Mouse (Mus musculus) adrenal gland, postnatal 36 days (tissue): ENCODE measurements around the gene Plekhg5. TPM values are rescaled to one million over a fixed set of nuclear protein-coding genes. Genes with fewer than 3 reads are reported as not detected.

Experiments
- DNase-seq, 2 experiments: peaks; one replicate each; pipeline ENCODE4 v3.0.0; 2021; ENCODE audit warnings: mixed read lengths in 1 of 2
- total RNA-seq, 2 experiments: library from RNA; stranded (reverse); gene quantifications; 2 replicates each; pipeline ENCODE4 v1.2.3; 2021

Gene Plekhg5
- total RNA-seq, 2 experiments from 2014 or later = 10.0 to 13.5 TPM

- no peak for DNase-seq
These were observed 1.6 kb upstream of the Plekhg5 start for GRCm38 (mm10) chr4:152070494-152071396.

- DNase-seq = peak in 1 of 2 experiments; percentile 32
These were observed 357 bp downstream of the Plekhg5 start for GRCm38 (mm10) chr4:152072655-152073054.

- DNase-seq = no peak
These were observed 1.4 kb downstream of the Plekhg5 start for GRCm38 (mm10) chr4:152073715-152074114.

GRCm38 (mm10) chr4:152074548-152074947, 2.2 kb downstream of the Plekhg5 start:
- no peak for DNase-seq

- DNase-seq = no peak
These were observed 4.9 kb downstream of the Plekhg5 start for GRCm38 (mm10) chr4:152077191-152077590.

GRCm38 (mm10) chr4:152078105-152078530, 5.8 kb downstream of the Plekhg5 start:
- DNase-seq = no peak

GRCm38 (mm10) chr4:152079261-152079660, 7.0 kb downstream of the Plekhg5 start:
- no peak for DNase-seq

GRCm38 (mm10) chr4:152079931-152080330, 7.6 kb downstream of the Plekhg5 start:
- no peak for DNase-seq

- peak in 1 of 2 experiments; percentile 40 for DNase-seq
These were observed 11.4 kb downstream of the Plekhg5 start for GRCm38 (mm10) chr4:152083611-152084220.

GRCm38 (mm10) chr4:152084616-152085015, 12.3 kb downstream of the Plekhg5 start:
- DNase-seq = no peak

GRCm38 (mm10) chr4:152086505-152087210, 14.4 kb downstream of the Plekhg5 start:
- peak; percentile 76 to 87 for DNase-seq

- DNase-seq = no peak
These were observed 15.1 kb downstream of the Plekhg5 start for GRCm38 (mm10) chr4:152087211-152088081.

- DNase-seq = peak in 1 of 2 experiments; percentile 48
These were observed 15.8 kb downstream of the Plekhg5 start for GRCm38 (mm10) chr4:152088133-152088532.

GRCm38 (mm10) chr4:152088556-152089120, 16.3 kb downstream of the Plekhg5 start:
- DNase-seq = no peak

GRCm38 (mm10) chr4:152090191-152090590, 17.9 kb downstream of the Plekhg5 start:
- DNase-seq = no peak

- DNase-seq = no peak
These were observed 20.5 kb downstream of the Plekhg5 start for GRCm38 (mm10) chr4:152092751-152093293.

- DNase-seq = no peak
These were observed 21.9 kb downstream of the Plekhg5 start for GRCm38 (mm10) chr4:152094233-152094632.

- DNase-seq = peak; percentile 87 to 91
These were observed 23.9 kb downstream of the Plekhg5 start for GRCm38 (mm10) chr4:152095937-152096910.

- no peak for DNase-seq
These were observed 24.6 kb downstream of the Plekhg5 start for GRCm38 (mm10) chr4:152096927-152097326.
